Mouse (Mus musculus) forebrain, embryonic 16.5 days (tissue): ENCODE measurements around the gene Trex1. TPM values are rescaled to one million over a fixed set of nuclear protein-coding genes. Genes with fewer than 3 reads are reported as not detected.

ENCODE experiments used
- ATAC-seq: fragments of 200-750 bp; cut with Nextera tagmentation; 2 replicates; pipeline ENCODE4 v1.8.0; 2017; ENCODE audit warnings: mild to moderate bottlenecking, moderate library complexity
- H3K27ac ChIP-seq: fragments of 300-500 bp; sonication (generic); 2 replicates; pipeline ENCODE4 v1.5.1; 2014; ENCODE audit warnings: low read length, control low read depth
- H3K27me3 ChIP-seq: fragments of 300-500 bp; sonication (generic); replicated peaks from 2 replicates; pipeline ENCODE4 v1.6.1; 2014; ENCODE audit warnings: low read length; ENCODE audit not compliant: control insufficient read depth, insufficient read depth
- H3K36me3 ChIP-seq: fragments of 300-500 bp; sonication (generic); 2 replicates; pipeline ENCODE4 v1.6.1; 2014; ENCODE audit not compliant: control insufficient read depth, insufficient read depth
- H3K4me1 ChIP-seq: fragments of 300-500 bp; sonication (generic); replicated peaks from 2 replicates; pipeline ENCODE4 v1.6.1; 2014; ENCODE audit warnings: low read length; ENCODE audit not compliant: control insufficient read depth, insufficient read depth
- H3K4me2 ChIP-seq: fragments of 300-500 bp; sonication (generic); 2 replicates; pipeline ENCODE4 v1.6.1; 2014; ENCODE audit warnings: mild to moderate bottlenecking, low read length, control low read depth
- H3K4me3 ChIP-seq: fragments of 300-500 bp; sonication (generic); replicated peaks from 2 replicates; pipeline ENCODE4 v1.5.1; 2014; ENCODE audit warnings: mild to moderate bottlenecking, low read length, control low read depth
- H3K9ac ChIP-seq: fragments of 300-500 bp; sonication (generic); replicated peaks from 2 replicates; pipeline ENCODE4 v1.6.1; 2014; ENCODE audit warnings: low read depth, low read length, control low read depth
- H3K9me3 ChIP-seq: fragments of 300-500 bp; sonication (generic); 2 replicates; pipeline ENCODE4 v1.6.1; 2016; ENCODE audit warnings: low read length; ENCODE audit not compliant: control insufficient read depth
- WGBS: fragments of 180-500 bp; shearing (Covaris S2); extraction: QIAGEN DNeasy Blood & Tissue Kit; methylation state at CpG from one replicate; pipeline ENCODE4 v1.1.7; 2014; 5-methylcytosine and 5-hydroxymethylcytosine counted together
- polyA plus RNA-seq: library from polyadenylated mRNA; unstranded; fragments of >200 nt; fragmentation: Nextera tagmentation; extraction: Ambion mirVana; gene quantifications from 2 replicates; pipeline ENCODE4 v1.2.1, GENCODE M21; 2015

The Trex1 gene
- polyA plus RNA-seq, 1 experiment from 2014 or later = 17.9 TPM

GRCm38 (mm10) chr9:109016973-109017604 is 42.4 kb downstream of the Trex1 start:
- 78% methylated on average over 11 of the region's 11 CpGs for whole genome bisulfite sequencing
- no peak overlapping the region for H3K4me3 ChIP-seq
- no peak overlapping the region for H3K9ac ChIP-seq
- H3K4me2 ChIP-seq = no peak overlapping the region
- no peak for ATAC-seq
- no peaks in the 10 kb centered on the region for H3K27me3 ChIP-seq
- H3K9me3 ChIP-seq = no peaks in the 10 kb centered on the region
- no peaks in the 10 kb centered on the region for H3K4me1 ChIP-seq
- no peaks in the 10 kb centered on the region for H3K36me3 ChIP-seq
- no peak overlapping the region for H3K27ac ChIP-seq

- Histone ChIP-seq H3K4me2 (no peak overlapping the region), H3K27ac (no peak overlapping the region), H3K9ac (no peak overlapping the region), H3K4me1 (no peaks in the 10 kb centered on the region), H3K36me3 (no peaks in the 10 kb centered on the region), H3K9me3 (no peaks in the 10 kb centered on the region), H3K27me3 (no peaks in the 10 kb centered on the region), H3K4me3 (no peak overlapping the region)
- WGBS = 75% methylated on average over 8 of the region's 8 CpGs
- ATAC-seq = no peak
Measured at GRCm38 (mm10) chr9:109015397-109015796, 44.1 kb downstream of the Trex1 start.

- Histone ChIP-seq H3K9me3 (no peaks in the 10 kb centered on the region), H3K4me2 (no peak overlapping the region), H3K9ac (no peak overlapping the region), H3K27ac (no peak overlapping the region), H3K4me3 (no peak overlapping the region), H3K36me3 (no peaks in the 10 kb centered on the region), H3K27me3 (no peaks in the 10 kb centered on the region), H3K4me1 (no peaks in the 10 kb centered on the region)
- no peak for ATAC-seq
- WGBS = 91% methylated on average over 14 of the region's 14 CpGs
Measured at GRCm38 (mm10) chr9:109010316-109010690, 49.2 kb downstream of the Trex1 start.

- H3K4me2 ChIP-seq = no peak overlapping the region
- no peak for ATAC-seq
- no peak overlapping the region for H3K4me3 ChIP-seq
- H3K27ac ChIP-seq = no peak overlapping the region
- no peaks in the 10 kb centered on the region for H3K9me3 ChIP-seq
- no peaks in the 10 kb centered on the region for H3K4me1 ChIP-seq
- WGBS = 68% methylated on average over 17 of the region's 17 CpGs
- H3K36me3 ChIP-seq = no peaks in the 10 kb centered on the region
- no peak overlapping the region for H3K9ac ChIP-seq
- no peaks in the 10 kb centered on the region for H3K27me3 ChIP-seq
Measured at GRCm38 (mm10) chr9:109009636-109010315, 49.8 kb downstream of the Trex1 start.

- Histone ChIP-seq H3K4me2 (no peak overlapping the region), H3K27me3 (no peaks in the 10 kb centered on the region), H3K36me3 (no peaks in the 10 kb centered on the region), H3K27ac (no peak overlapping the region), H3K4me3 (no peak overlapping the region), H3K9ac (no peak overlapping the region), H3K4me1 (no peaks in the 10 kb centered on the region), H3K9me3 (no peaks in the 10 kb centered on the region)
- no peak for ATAC-seq
- WGBS = 68% methylated on average over 9 of the region's 10 CpGs
Measured at GRCm38 (mm10) chr9:109008994-109009635, 50.4 kb downstream of the Trex1 start.

GRCm38 (mm10) chr9:109008081-109008480 is 51.5 kb downstream of the Trex1 start:
- no peaks in the 10 kb centered on the region for H3K36me3 ChIP-seq
- whole genome bisulfite sequencing = 80% methylated on average over 9 of the region's 9 CpGs

More at GRCm38 (mm10) chr9:109008081-109008480, 51.5 kb downstream of the Trex1 start:
- Histone ChIP-seq H3K4me2 (no peak overlapping the region), H3K9ac (no peak overlapping the region), H3K27ac (no peak overlapping the region), H3K9me3 (no peaks in the 10 kb centered on the region), H3K4me1 (no peaks in the 10 kb centered on the region), H3K4me3 (no peak overlapping the region), H3K27me3 (no peaks in the 10 kb centered on the region)
- no peak for ATAC-seq

Other genes with a start within 250 kb of the Trex1 start
- gene Celsr3, start 233.4 kb downstream of the Trex1 start, polyA plus RNA-seq = 18.9 and 22.3 TPM in 2 replicates
- 11.5 and 13.8 TPM in 2 replicates for gene Slc26a6, start 206.5 kb downstream of the Trex1 start, polyA plus RNA-seq
- not detected in 2 replicates for gene Tmem89, start 145.1 kb downstream of the Trex1 start, polyA plus RNA-seq
- gene Uqcrc1, start 123.1 kb downstream of the Trex1 start, polyA plus RNA-seq = 389 and 410 TPM in 2 replicates
- gene Col7a1, start 106.1 kb downstream of the Trex1 start, polyA plus RNA-seq = 1.5 and 2.0 TPM in 2 replicates
- not detected in 2 replicates for gene Ucn2, start 73.7 kb downstream of the Trex1 start, polyA plus RNA-seq
- 27.0 and 34.0 TPM in 2 replicates for gene Pfkfb4, start 68.0 kb downstream of the Trex1 start, polyA plus RNA-seq
- 52.4 and 52.7 TPM in 2 replicates for gene Shisa5, start 21.2 kb downstream of the Trex1 start, polyA plus RNA-seq
- 36.0 and 38.3 TPM in 2 replicates for gene Atrip, start 14.4 kb upstream of the Trex1 start, polyA plus RNA-seq
- 16.9 and 17.5 TPM in 2 replicates for gene Ccdc51, start 22.8 kb upstream of the Trex1 start, polyA plus RNA-seq
- 505 and 526 TPM in 2 replicates for gene Tma7, start 22.9 kb upstream of the Trex1 start, polyA plus RNA-seq
- gene Plxnb1, start 35.7 kb upstream of the Trex1 start, polyA plus RNA-seq = 18.6 and 22.1 TPM in 2 replicates
- not detected in 2 replicates for gene Fbxw21, start 102.3 kb upstream of the Trex1 start, polyA plus RNA-seq
- 0.27 TPM in 1 of 2 replicates, not detected in the other for gene Fbxw13, start 136.2 kb upstream of the Trex1 start, polyA plus RNA-seq
- gene Fbxw20, start 175.0 kb upstream of the Trex1 start, polyA plus RNA-seq = not detected in 2 replicates
- not detected in 2 replicates for gene Fbxw14, start 227.9 kb upstream of the Trex1 start, polyA plus RNA-seq